ENCODE assay signal across 8 mouse cellular contexts in the genomic region with DNA sequence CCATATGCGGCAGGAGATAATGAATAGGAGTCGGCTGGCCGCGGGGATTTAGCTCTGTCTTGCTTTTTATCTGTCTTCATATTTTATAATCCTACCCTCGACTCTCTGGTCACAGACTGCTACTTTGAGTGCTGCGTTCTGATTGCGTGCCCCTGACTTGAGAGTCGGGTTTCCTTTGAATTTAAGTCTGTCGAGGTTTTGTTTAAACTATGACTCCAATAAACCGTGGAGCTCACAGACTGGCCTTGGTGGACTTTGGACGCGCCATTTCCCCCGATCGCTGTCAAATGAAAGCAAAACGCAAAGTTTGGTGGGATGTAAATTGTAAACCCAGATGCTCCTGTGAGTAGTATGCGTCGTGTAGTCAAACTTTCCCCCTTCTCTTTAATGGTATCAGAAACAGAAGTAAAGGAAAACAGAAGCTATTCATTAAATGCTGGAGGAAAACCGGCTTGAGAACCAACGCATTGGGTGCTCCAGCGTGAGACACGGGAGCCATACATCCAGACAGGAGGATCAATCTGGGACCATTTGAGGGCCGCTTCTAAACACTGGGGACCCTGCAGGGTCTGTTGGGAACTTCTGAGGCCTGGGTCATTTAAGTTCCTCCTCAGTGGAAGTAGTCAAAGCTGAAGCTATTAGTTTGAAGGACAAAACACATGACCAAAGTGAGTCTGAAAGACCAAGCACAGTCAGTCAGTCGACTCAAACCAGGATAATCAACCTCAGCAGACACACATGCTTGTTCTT. TPM values are rescaled to one million over a fixed set of nuclear protein-coding genes. Genes with fewer than 3 reads are reported as not detected.
DNase-seq lines count a peak whose midpoint lies in the region; ATAC-seq lines count a peak whose summit lies in the region.

No protein-coding gene starts in this region.

- peaks cover 2% of the 10 kb centered on the region; the same call in 1 of the 2 replicates for H3K36me3 ChIP-seq in heart, embryonic 10.5 days
- no peaks in the 10 kb centered on the region for H3K36me3 ChIP-seq in hindbrain, embryonic 11.5 days (ENCODE audit: control insufficient read depth, insufficient read depth, low read length)
- no peaks in the 10 kb centered on the region for H3K36me3 ChIP-seq in macrophage (ENCODE audit: inconsistent target)

- WGBS in heart, embryonic 10.5 days = 2% methylated on average over 23 of the region's 23 CpGs
- under 1% methylated on average over 23 of the region's 23 CpGs for whole genome bisulfite sequencing in hindbrain, embryonic 11.5 days
- WGBS in macrophage (ENCODE audit: missing documents) = 3% methylated on average over 23 of the region's 23 CpGs

- H3K9me3 ChIP-seq in heart, embryonic 10.5 days = no peaks in the 10 kb centered on the region
- no peaks in the 10 kb centered on the region for H3K9me3 ChIP-seq in hindbrain, embryonic 11.5 days (ENCODE audit: control insufficient read depth, low read length)

- peak overlapping the region; percentile 66 for H3K9ac ChIP-seq in hindbrain, embryonic 11.5 days (ENCODE audit: low read depth, low read length)

- peak overlapping the region; percentile 99 for H3K4me2 ChIP-seq in hindbrain, embryonic 11.5 days (replicated peaks; ENCODE audit: low read depth, low read length)

- peak overlapping the region; percentile 78 for H3K4me3 ChIP-seq in heart, embryonic 10.5 days
- H3K4me3 ChIP-seq in hindbrain, embryonic 11.5 days (ENCODE audit: low read depth, low read length) = peak overlapping the region; percentile 78
- H3K4me3 ChIP-seq in macrophage (ENCODE audit: inconsistent target) = peak overlapping the region; percentile 40

- no peak for DNase-seq in heart, embryonic 10.5 days (ENCODE audit: low spot score)
- no peak for DNase-seq in heart, adult 11 months
- peak; percentile 75 for DNase-seq in Muller cell, postnatal 12 days (ENCODE audit: inconsistent ontology term)
- DNase-seq in hindbrain, embryonic 11.5 days (ENCODE audit: low spot score) = peak; percentile 61
- DNase-seq in left cerebral cortex, adult 8-10 months (ENCODE audit: low spot score in 2 of 2) = no peak
- DNase-seq in right cerebral cortex, adult 2 months (ENCODE audit: low spot score in 2 of 2) = no peak

- H3K4me1 ChIP-seq in heart, embryonic 10.5 days = peaks cover 33% of the 10 kb centered on the region
- no peaks in the 10 kb centered on the region for H3K4me1 ChIP-seq in hindbrain, embryonic 11.5 days (replicated peaks; ENCODE audit: control insufficient read depth, insufficient read depth, low read length)

- no peaks in the 10 kb centered on the region for H3K79me2 ChIP-seq in macrophage (ENCODE audit: inconsistent target)

- H3K27ac ChIP-seq in heart, embryonic 10.5 days = peak overlapping the region; percentile 97
- peak overlapping the region; percentile 91 for H3K27ac ChIP-seq in hindbrain, embryonic 11.5 days (ENCODE audit: low read depth, low read length)
- H3K27ac ChIP-seq in macrophage = no peak overlapping the region

- no peaks in the 10 kb centered on the region; the same call in 1 of the 2 replicates for H3K27me3 ChIP-seq in heart, embryonic 10.5 days (ENCODE audit: insufficient read depth, poor library complexity, severe bottlenecking)
- peaks cover 8% of the 10 kb centered on the region; the same call in 1 of the 2 replicates for H3K27me3 ChIP-seq in hindbrain, embryonic 11.5 days (ENCODE audit: control insufficient read depth, insufficient read depth, low read length)

- ATAC-seq in hindbrain, embryonic 11.5 days (ENCODE audit: low FRiP score) = peak; percentile 23
- no peak for ATAC-seq in megakaryocyte-erythroid progenitor cell, adult 5-6 weeks (replicated peaks; ENCODE audit: low FRiP score, low TSS enrichment, poor library complexity, severe bottlenecking)

RNA-seq across cellular contexts. Expression of a gene that starts 0.7 kb away (rescaled TPM):
- polyA plus RNA-seq in heart, embryonic 10.5 days (2016; fragmentation: Nextera tagmentation; extraction: Ambion mirVana) = 12.9 and 25.1 TPM in 2 replicates
- polyA plus RNA-seq in hindbrain, embryonic 11.5 days (2014; fragmentation: Nextera tagmentation; extraction: Ambion mirVana) = 11.7 and 14.2 TPM in 2 replicates
- total RNA-seq in macrophage (2018; cell fraction: chromatin; rRNA removed) = 1 to 10 TPM in 17 of 26 experiments, under 1 TPM in 9; 0.17 to 7.0 (median 1.5) TPM
- total RNA-seq in macrophage (2018; cell fraction: cytosol; rRNA removed) = 10 to 100 TPM in 1 of 26 experiments, 1 to 10 TPM in 16, under 1 TPM in 9; 0.22 to 10.9 (median 3.0) TPM
- total RNA-seq in macrophage (2018; cell fraction: nucleus; rRNA removed) = 1 to 10 TPM in 23 of 26 experiments, under 1 TPM in 3; 0.46 to 9.4 (median 3.5) TPM
- 1.9 to 2.3 TPM (median 2.1 TPM) in 3 replicates for polyA plus RNA-seq in macrophage (2018)
- total RNA-seq in left cerebral cortex, adult 8-10 months (2022) = 10 to 100 TPM in 2 of 4 experiments, 1 to 10 TPM in 2; 9.5 to 10.4 (median 9.9) TPM
- not detected in 2 replicates for total RNA-seq in megakaryocyte-erythroid progenitor cell, adult 5-6 weeks (2014; fragmentation: Nextera tagmentation)
- not detected in 2 replicates for total RNA-seq in megakaryocyte-erythroid progenitor cell, adult 5-6 weeks (2017)

Comparison
In these comparisons a context has a peak if more than half of its experiments do, and no peak if none do; other contexts are left out.
1. DNase-seq: peak in Muller cell, postnatal 12 days (single experiment) and hindbrain, embryonic 11.5 days (single experiment); none in heart, embryonic 10.5 days (single experiment), heart, adult 11 months (single experiment), left cerebral cortex, adult 8-10 months (0 of 2) and right cerebral cortex, adult 2 months (0 of 2).
2. Peak in every context shown above with its lines, with median percentiles within 50 percentile points of each other: H3K4me3 ChIP-seq.